Mouse (Mus musculus) G1E (cell line): Measurements from ENCODE around the gene Rcor3.

Source experiments
- CTCF ChIP-seq: IDR thresholded peaks from 2 replicates; pipeline ENCODE4 v1.5.1; 2012; ENCODE audit warnings: low read depth, low read length, inconsistent platforms, mixed read lengths
- POLR2AphosphoS5 ChIP-seq: IDR thresholded peaks from 2 replicates; pipeline ENCODE4 v1.6.1; 2012; ENCODE audit warnings: low read depth, low read length, inconsistent platforms; ENCODE audit not compliant: insufficient replicate concordance

DNA sequence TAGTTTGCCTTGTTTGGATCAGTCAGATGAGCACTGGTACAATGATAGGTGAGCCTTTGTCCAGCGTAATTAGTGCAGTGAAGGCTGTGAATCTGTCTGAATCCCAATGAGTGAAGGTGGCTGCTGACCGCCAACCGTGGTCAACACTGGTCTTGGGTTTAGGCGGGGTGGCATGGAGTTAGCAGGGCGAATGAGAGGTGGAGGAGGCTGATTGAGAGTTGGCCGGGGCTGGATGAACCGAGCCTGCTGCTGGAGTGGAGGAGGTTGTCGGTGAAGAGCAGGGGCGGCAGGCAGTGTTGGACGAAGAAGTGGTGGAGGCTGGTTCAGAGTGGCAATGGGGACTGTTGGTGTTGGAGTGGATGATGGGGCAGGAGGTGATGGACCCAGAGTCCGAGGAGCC, 37.1 kb downstream of the Rcor3 start:
- TF ChIP-seq CTCF = no peak
- TF ChIP-seq POLR2AphosphoS5 = no peak
